Mouse (Mus musculus) myocyte (in vitro differentiated cells): ENCODE results near the gene Plekhg6.

Experiments used
- E2F4 ChIP-seq: IDR thresholded peaks from one replicate; pipeline ENCODE4 v1.6.1; 2011; ENCODE audit warnings: mild to moderate bottlenecking, control low read depth, moderate library complexity; ENCODE audit not compliant: insufficient read depth
- MAX ChIP-seq: IDR thresholded peaks from one replicate; pipeline ENCODE4 v1.6.1; 2011; ENCODE audit warnings: low read depth, mild to moderate bottlenecking, control low read depth
- MYOD1 ChIP-seq, 3 experiments: IDR thresholded peaks; one replicate each; pipeline ENCODE4 v1.6.1; 2011; ENCODE audit warnings: control low read depth in 2 of 3, low read depth in 2 of 3, mild to moderate bottlenecking in 2 of 3, moderate library complexity in 1 of 3; ENCODE audit not compliant: insufficient read length in 2 of 3, control insufficient read depth in 1 of 3
- MYOG ChIP-seq, 3 experiments: IDR thresholded peaks; one replicate each; pipeline ENCODE4 v1.6.1; 2011; ENCODE audit warnings: control low read depth in 2 of 3, low read depth in 2 of 3, mild to moderate bottlenecking in 2 of 3; ENCODE audit not compliant: insufficient read length in 2 of 3, control insufficient read depth in 1 of 3, insufficient read depth in 1 of 3
- POLR2A ChIP-seq: IDR thresholded peaks from one replicate; pipeline ENCODE4 v1.6.1; 2011; ENCODE audit warnings: low read depth, mild to moderate bottlenecking, control low read depth, moderate library complexity; ENCODE audit not compliant: insufficient read length
- SRF ChIP-seq: IDR thresholded peaks from one replicate; pipeline ENCODE4 v1.6.1; 2011; ENCODE audit warnings: low read depth; ENCODE audit not compliant: control insufficient read depth, insufficient read length
- TCF12 ChIP-seq: IDR thresholded peaks from one replicate; pipeline ENCODE4 v1.6.1; 2011; ENCODE audit warnings: mild to moderate bottlenecking, control low read depth; ENCODE audit not compliant: poor library complexity, insufficient read depth, severe bottlenecking
- USF1 ChIP-seq: IDR thresholded peaks from one replicate; pipeline ENCODE4 v1.6.1; 2011; ENCODE audit warnings: low read depth, mild to moderate bottlenecking, control low read depth, moderate library complexity

- TF ChIP-seq SRF: no peak
- no peak for TF ChIP-seq POLR2A
- TF ChIP-seq TCF12: no peak
- no peak for TF ChIP-seq MYOD1 (IDR thresholded peaks at IDR 0.05; ENCODE audit: control insufficient read depth in 1 of 3, insufficient read length in 2 of 3, low read depth in 2 of 3)
- no peak for TF ChIP-seq MAX
- TF ChIP-seq E2F4: no peak
- no peak for TF ChIP-seq USF1
- TF ChIP-seq MYOG (IDR thresholded peaks at IDR 0.05; ENCODE audit: control insufficient read depth in 1 of 3, insufficient read depth in 1 of 3, insufficient read length in 2 of 3, low read depth in 2 of 3): no peak
Observed at GRCm38 (mm10) chr6:125357334-125357733, 23.3 kb downstream of the Plekhg6 start.
